Mouse (Mus musculus): Measurements from ENCODE around the gene Vat1. TPM values are rescaled to one million over a fixed set of nuclear protein-coding genes. Genes with fewer than 3 reads are reported as not detected.

The Vat1 gene
- polyA plus RNA-seq, 1 experiment: 59.2 TPM

GRCm38 (mm10) chr11:101424105-101424851 is 41.8 kb downstream of the Vat1 start, which contains the start of gene Gm27029:
Gene Gm27029, minus strand, starts transcription at chr11:101424796.
- no peak for DNase-seq
- peak within 1 kb of the TSS; percentile 87 for H3K4me3 ChIP-seq (ENCODE audit: insufficient read depth, low read depth, low read length)
- WGBS: 6% methylated on average over 23 of the region's 23 CpGs
- H3K27me3 ChIP-seq (replicated peaks; ENCODE audit: control insufficient read depth, insufficient read depth, low read length): no peaks in the 10 kb centered on the region
- no peak for TF ChIP-seq POLR2A (IDR thresholded peaks at IDR 0.05; ENCODE audit: low read depth, low read length)
- no peak for TF ChIP-seq CTCF (conservative IDR thresholded peaks at IDR 0.05; ENCODE audit: insufficient read depth, insufficient read length, low read depth, low read length)
- H3K4me1 ChIP-seq (ENCODE audit: control insufficient read depth, insufficient read depth, low read length): peaks cover 18% of the 10 kb centered on the region
- peak within 1 kb of the TSS; percentile 78 for H3K27ac ChIP-seq (ENCODE audit: insufficient read depth, low read depth, low read length)
- no peaks in the 10 kb centered on the region for H3K36me3 ChIP-seq (ENCODE audit: control insufficient read depth, insufficient read depth, low read length)

- Histone ChIP-seq H3K27ac (ENCODE audit: insufficient read depth, low read depth, low read length) (no peak overlapping the region), H3K4me1 (ENCODE audit: control insufficient read depth, insufficient read depth, low read length) (peaks cover 16% of the 10 kb centered on the region), H3K4me3 (ENCODE audit: insufficient read depth, low read depth, low read length) (no peak overlapping the region), H3K36me3 (ENCODE audit: control insufficient read depth, insufficient read depth, low read length) (no peaks in the 10 kb centered on the region), H3K27me3 (replicated peaks; ENCODE audit: control insufficient read depth, insufficient read depth, low read length) (no peaks in the 10 kb centered on the region)
- TF ChIP-seq POLR2A (IDR thresholded peaks at IDR 0.05; ENCODE audit: low read depth, low read length) (no peak), CTCF (conservative IDR thresholded peaks at IDR 0.05; ENCODE audit: insufficient read depth, insufficient read length, low read depth, low read length) (no peak)
- no peak for DNase-seq
- 88% methylated on average over 5 of the region's 5 CpGs for WGBS
These were observed 45.9 kb downstream of the Vat1 start for GRCm38 (mm10) chr11:101420148-101420547.

- H3K27me3 ChIP-seq (replicated peaks; ENCODE audit: control insufficient read depth, insufficient read depth, low read length): no peaks in the 10 kb centered on the region
- H3K4me1 ChIP-seq (ENCODE audit: control insufficient read depth, insufficient read depth, low read length): peaks cover 16% of the 10 kb centered on the region
- no peak for DNase-seq
- no peak overlapping the region for H3K27ac ChIP-seq (ENCODE audit: insufficient read depth, low read depth, low read length)
- 49% methylated on average over 3 of the region's 3 CpGs for WGBS
- H3K36me3 ChIP-seq (ENCODE audit: control insufficient read depth, insufficient read depth, low read length): no peaks in the 10 kb centered on the region
- TF ChIP-seq CTCF (conservative IDR thresholded peaks at IDR 0.05; ENCODE audit: insufficient read depth, insufficient read length, low read depth, low read length) (no peak), POLR2A (IDR thresholded peaks at IDR 0.05; ENCODE audit: low read depth, low read length) (no peak)
- no peak overlapping the region for H3K4me3 ChIP-seq (ENCODE audit: insufficient read depth, low read depth, low read length)
These were observed 46.4 kb downstream of the Vat1 start for GRCm38 (mm10) chr11:101419610-101420009.

- WGBS: 69% methylated on average over 6 of the region's 6 CpGs
- Histone ChIP-seq H3K4me1 (ENCODE audit: control insufficient read depth, insufficient read depth, low read length) (peaks cover 12% of the 10 kb centered on the region), H3K27ac (ENCODE audit: insufficient read depth, low read depth, low read length) (no peak overlapping the region), H3K27me3 (replicated peaks; ENCODE audit: control insufficient read depth, insufficient read depth, low read length) (no peaks in the 10 kb centered on the region), H3K4me3 (ENCODE audit: insufficient read depth, low read depth, low read length) (no peak overlapping the region), H3K36me3 (ENCODE audit: control insufficient read depth, insufficient read depth, low read length) (no peaks in the 10 kb centered on the region)
- TF ChIP-seq CTCF (conservative IDR thresholded peaks at IDR 0.05; ENCODE audit: insufficient read depth, insufficient read length, low read depth, low read length) (no peak), POLR2A (IDR thresholded peaks at IDR 0.05; ENCODE audit: low read depth, low read length) (no peak)
- DNase-seq: no peak
These were observed 47.0 kb downstream of the Vat1 start for GRCm38 (mm10) chr11:101418991-101419390.

GRCm38 (mm10) chr11:101417101-101417855 is 48.8 kb downstream of the Vat1 start, which contains the start of gene Aarsd1:
Gene Aarsd1, minus strand, starts transcription at chr11:101417615.
- H3K36me3 ChIP-seq (ENCODE audit: control insufficient read depth, insufficient read depth, low read length): no peaks in the 10 kb centered on the region
- H3K4me3 ChIP-seq (ENCODE audit: insufficient read depth, low read depth, low read length): peak within 1 kb of the TSS; percentile 91
- TF ChIP-seq CTCF (conservative IDR thresholded peaks at IDR 0.05; ENCODE audit: insufficient read depth, insufficient read length, low read depth, low read length) (0 out of 2 replicates have a peak, but pooled peaks have one; percentile 0), POLR2A (IDR thresholded peaks at IDR 0.05; ENCODE audit: low read depth, low read length) (no peak)
- H3K27ac ChIP-seq (ENCODE audit: insufficient read depth, low read depth, low read length): peak within 1 kb of the TSS; percentile 93
- peak; percentile 92 for DNase-seq
- no peaks in the 10 kb centered on the region for H3K27me3 ChIP-seq (replicated peaks; ENCODE audit: control insufficient read depth, insufficient read depth, low read length)
- H3K4me1 ChIP-seq (ENCODE audit: control insufficient read depth, insufficient read depth, low read length): peaks cover 9% of the 10 kb centered on the region; the same call in 1 of the 2 replicates
- WGBS: under 1% methylated on average over 45 of the region's 45 CpGs

- no peak for TF ChIP-seq POLR2A (IDR thresholded peaks at IDR 0.05; ENCODE audit: low read depth, low read length)
- TF ChIP-seq CTCF (conservative IDR thresholded peaks at IDR 0.05; ENCODE audit: insufficient read depth, insufficient read length, low read depth, low read length): no peak
- peak overlapping the region; percentile 91 for H3K4me3 ChIP-seq (ENCODE audit: insufficient read depth, low read depth, low read length)
- no peak overlapping the region for H3K27ac ChIP-seq (ENCODE audit: insufficient read depth, low read depth, low read length)
- peaks cover 9% of the 10 kb centered on the region; the same call in 1 of the 2 replicates for H3K4me1 ChIP-seq (ENCODE audit: control insufficient read depth, insufficient read depth, low read length)
- DNase-seq: peak; percentile 25
- WGBS: 2% methylated on average over 11 of the region's 11 CpGs
- no peaks in the 10 kb centered on the region for H3K27me3 ChIP-seq (replicated peaks; ENCODE audit: control insufficient read depth, insufficient read depth, low read length)
- H3K36me3 ChIP-seq (ENCODE audit: control insufficient read depth, insufficient read depth, low read length): no peaks in the 10 kb centered on the region
These were observed 49.5 kb downstream of the Vat1 start for GRCm38 (mm10) chr11:101416433-101417100.
